ENCODE assay signal across 15 mouse cellular contexts in genomic region chr13:75420726-75421125, GRCm38 (mm10).
DNase-seq lines count a peak whose midpoint lies in the region; ATAC-seq lines count a peak whose summit lies in the region.
"Had no signal": no experiment of that assay in that cellular context is flagged by ENCODE, and none has a peak within 500 bp of the region (broad histone marks: within the 10 kb centered on the region; RNA-seq: fewer than 3 reads in every experiment).

No protein-coding gene starts in this region.

- DNase-seq in frontal cortex, postnatal 10 days (ENCODE audit: low spot score in 2 of 2) = no peak
- DNase-seq in 3T3-L1 (ENCODE audit: low read depth, low spot score) = peak; percentile 51
- peak; percentile 84 for DNase-seq in Muller cell, postnatal 12 days (ENCODE audit: inconsistent ontology term)
- peak; percentile 66 for DNase-seq in retina, postnatal 1 day
- no peak for DNase-seq in testis, postnatal 14 days (ENCODE audit: low spot score)
- DNase-seq in layer of hippocampus, postnatal 36 days = no peak
- DNase-seq: cerebellum, adult 2 months; cerebellum, postnatal 25 days; gastrocnemius, postnatal 36 days; heart, adult 2 months; heart, postnatal 14 days; kidney, adult 18-20 months; kidney, postnatal 4 days had no signal

- ATAC-seq in frontal cortex, adult (ENCODE audit: low TSS enrichment) = peak; percentile 85
- ATAC-seq: forebrain, embryonic 15.5 days had no signal

Comparison
In these comparisons a context has a peak if more than half of its experiments do, and no peak if none do; other contexts are left out.
1. DNase-seq: peak in 3T3-L1 (single experiment), Muller cell, postnatal 12 days (single experiment) and retina, postnatal 1 day (single experiment); none in frontal cortex, postnatal 10 days (0 of 2), testis, postnatal 14 days (single experiment) and layer of hippocampus, postnatal 36 days (0 of 2).